Mouse (Mus musculus) G1E (cell line): ENCODE measurements around the gene Gkap1. TPM values are rescaled to one million over a fixed set of nuclear protein-coding genes. Genes with fewer than 3 reads are reported as not detected.

ENCODE experiments used
- ATAC-seq: 2 replicates; pipeline ENCODE4 v1.8.0; 2016; ENCODE audit warnings: mild to moderate bottlenecking; ENCODE audit not compliant: insufficient number of reproducible peaks, poor library complexity, low FRiP score, severe bottlenecking; ENCODE audit errors: extremely low read depth
- DNase-seq: peaks from one replicate; pipeline ENCODE4 v3.0.0; 2012; ENCODE audit warnings: low spot score
- H3K27me3 ChIP-seq: 2 replicates; pipeline ENCODE4 v1.6.1; 2012; ENCODE audit warnings: mild to moderate bottlenecking, low read length, inconsistent platforms; ENCODE audit not compliant: insufficient read depth
- H3K36me3 ChIP-seq: replicated peaks from 2 replicates; pipeline ENCODE3; 2012; ENCODE audit warnings: mild to moderate bottlenecking, inconsistent platforms
- H3K4me1 ChIP-seq: 2 replicates; pipeline ENCODE4 v1.6.1; 2012; ENCODE audit warnings: low read depth, low read length, inconsistent platforms, mixed read lengths; ENCODE audit not compliant: insufficient read depth
- H3K4me3 ChIP-seq: 2 replicates; pipeline ENCODE4 v1.5.1; 2012; ENCODE audit warnings: low read depth, mild to moderate bottlenecking, inconsistent platforms, low read length, moderate library complexity, mixed read lengths
- H3K9me3 ChIP-seq: replicated peaks from 2 replicates; pipeline ENCODE4 v1.6.1; 2012; ENCODE audit warnings: inconsistent platforms
- CTCF ChIP-seq: IDR thresholded peaks from 2 replicates; pipeline ENCODE4 v1.5.1; 2012; ENCODE audit warnings: low read depth, low read length, inconsistent platforms, mixed read lengths
- GATA1 ChIP-seq: IDR thresholded peaks from 2 replicates; pipeline ENCODE4 v1.6.1; 2012; ENCODE audit warnings: borderline replicate concordance, low read length, inconsistent platforms, mixed read lengths
- GATA2 ChIP-seq: IDR thresholded peaks from 2 replicates; pipeline ENCODE4 v1.6.1; 2012; ENCODE audit warnings: low read depth, low read length, inconsistent platforms, borderline replicate concordance
- POLR2AphosphoS5 ChIP-seq: IDR thresholded peaks from 2 replicates; pipeline ENCODE4 v1.6.1; 2012; ENCODE audit warnings: low read depth, low read length, inconsistent platforms; ENCODE audit not compliant: insufficient replicate concordance
- TAL1 ChIP-seq: conservative IDR thresholded peaks from 2 replicates; pipeline ENCODE4 v1.6.1; 2012; ENCODE audit warnings: low read depth, low read length, inconsistent platforms, mixed read lengths
- polyA plus RNA-seq: library from polyadenylated mRNA; stranded (reverse); fragments of >175 nt; gene quantifications from 2 replicates; pipeline ENCODE4 v1.2.3, GENCODE M21; 2012
- total RNA-seq, 2 experiments: library from RNA; stranded (forward) in 1 of 2; stranded (reverse) in 1 of 2; fragments of 200-1000 nt in 1 of 2; fragments of >200 nt in 1 of 2; fragmentation: Nextera tagmentation in 1 of 2; gene quantifications; 2 replicates each; pipeline ENCODE4 v1.2.3; 2014 to 2017

Gene Gkap1
- total and polyA plus RNA-seq, 3 experiments = 0.98 to 29.0 (median 4.1) TPM

GRCm38 (mm10) chr13:58307453-58307852, 32.0 kb upstream of the Gkap1 start:
- Histone ChIP-seq H3K27me3 (peaks cover 2% of the 10 kb centered on the region; the same call in 1 of the 2 replicates), H3K9me3 (no peaks in the 10 kb centered on the region), H3K4me3 (no peak overlapping the region), H3K36me3 (no peaks in the 10 kb centered on the region), H3K4me1 (peaks cover 2% of the 10 kb centered on the region)
- TF ChIP-seq GATA1 (no peak), GATA2 (no peak), CTCF (no peak), POLR2AphosphoS5 (no peak), TAL1 (no peak)
- ATAC-seq = no peak
- no peak for DNase-seq

GRCm38 (mm10) chr13:58305230-58305629, 29.7 kb upstream of the Gkap1 start:
- no peak for ATAC-seq
- Histone ChIP-seq H3K4me3 (no peak overlapping the region), H3K27me3 (peaks cover 8% of the 10 kb centered on the region; the same call in 1 of the 2 replicates), H3K9me3 (no peaks in the 10 kb centered on the region), H3K4me1 (peaks cover 2% of the 10 kb centered on the region), H3K36me3 (no peaks in the 10 kb centered on the region)
- no peak for DNase-seq
- no peak for TF ChIP-seq POLR2AphosphoS5
- TF ChIP-seq GATA2 = no peak
- TF ChIP-seq CTCF = no peak
- no peak for TF ChIP-seq TAL1
- TF ChIP-seq GATA1 = no peak

GRCm38 (mm10) chr13:58302421-58303145, 27.1 kb upstream of the Gkap1 start:
- Histone ChIP-seq H3K27me3 (peaks cover 8% of the 10 kb centered on the region; the same call in 1 of the 2 replicates), H3K36me3 (no peaks in the 10 kb centered on the region), H3K9me3 (no peaks in the 10 kb centered on the region), H3K4me3 (no peak overlapping the region), H3K4me1 (peaks cover 2% of the 10 kb centered on the region)
- TF ChIP-seq TAL1 = no peak
- TF ChIP-seq GATA1 = no peak
- TF ChIP-seq POLR2AphosphoS5 = no peak
- TF ChIP-seq GATA2 = no peak
- TF ChIP-seq CTCF = no peak
- DNase-seq (no peak), ATAC-seq (no peak)

GRCm38 (mm10) chr13:58301961-58302360, 26.5 kb upstream of the Gkap1 start:
- ATAC-seq = no peak
- H3K27me3 ChIP-seq = peaks cover 8% of the 10 kb centered on the region; the same call in 1 of the 2 replicates

GRCm38 (mm10) chr13:58298756-58299155, 23.3 kb upstream of the Gkap1 start:
- H3K4me1 ChIP-seq = peaks cover 5% of the 10 kb centered on the region
- H3K9me3 ChIP-seq = no peaks in the 10 kb centered on the region
- H3K4me3 ChIP-seq = no peak overlapping the region
- no peak for DNase-seq
- TF ChIP-seq TAL1 = no peak
- TF ChIP-seq POLR2AphosphoS5 = no peak
- TF ChIP-seq CTCF = no peak
- no peak for TF ChIP-seq GATA2
- no peak for TF ChIP-seq GATA1
- no peaks in the 10 kb centered on the region for H3K36me3 ChIP-seq
- H3K27me3 ChIP-seq = peaks cover 8% of the 10 kb centered on the region; the same call in 1 of the 2 replicates
- no peak for ATAC-seq

More at GRCm38 (mm10) chr13:58301961-58302360, 26.5 kb upstream of the Gkap1 start:
- Histone ChIP-seq H3K4me1 (peaks cover 2% of the 10 kb centered on the region), H3K4me3 (no peak overlapping the region), H3K9me3 (no peaks in the 10 kb centered on the region), H3K36me3 (no peaks in the 10 kb centered on the region)
- DNase-seq = no peak
- TF ChIP-seq CTCF (no peak), TAL1 (no peak), GATA1 (no peak), GATA2 (no peak), POLR2AphosphoS5 (no peak)

GRCm38 (mm10) chr13:58295582-58295981, 20.1 kb upstream of the Gkap1 start:
- TF ChIP-seq TAL1 (no peak), CTCF (no peak), GATA1 (no peak), POLR2AphosphoS5 (no peak), GATA2 (no peak)
- peaks cover 12% of the 10 kb centered on the region for H3K4me1 ChIP-seq
- no peaks in the 10 kb centered on the region for H3K9me3 ChIP-seq
- ATAC-seq (no peak), DNase-seq (no peak)
- no peak overlapping the region for H3K4me3 ChIP-seq
- H3K27me3 ChIP-seq = peaks cover 1% of the 10 kb centered on the region; the same call in 1 of the 2 replicates
- H3K36me3 ChIP-seq = no peaks in the 10 kb centered on the region

GRCm38 (mm10) chr13:58292811-58293210, 17.3 kb upstream of the Gkap1 start:
- peaks cover 14% of the 10 kb centered on the region for H3K4me1 ChIP-seq

More at GRCm38 (mm10) chr13:58292811-58293210, 17.3 kb upstream of the Gkap1 start:
- H3K4me3 ChIP-seq = no peak overlapping the region
- H3K27me3 ChIP-seq = no peaks in the 10 kb centered on the region
- H3K9me3 ChIP-seq = no peaks in the 10 kb centered on the region
- TF ChIP-seq GATA2 (no peak), TAL1 (no peak), CTCF (no peak), GATA1 (no peak), POLR2AphosphoS5 (no peak)
- DNase-seq = no peak
- no peak for ATAC-seq
- H3K36me3 ChIP-seq = no peaks in the 10 kb centered on the region
